Mouse (Mus musculus): ENCODE measurements at regions not wholly inside any gene's neighbourhood (a gene's known extent, or its start where the extent isn't known, plus 50 kb on each side); places are given as distances from the start of the nearest gene placed in this dataset.

- no peak overlapping the region for H3K27ac ChIP-seq
These were observed 55.7 kb upstream of the Tmpo start for GRCm38 (mm10) chr10:91236844-91237243.

GRCm38 (mm10) chr10:91234709-91235108 is 53.6 kb upstream of the Tmpo start:
- 54% methylated on average over 3 of the region's 3 CpGs for WGBS (ENCODE audit: insufficient replicate concordance)

More at GRCm38 (mm10) chr10:91236844-91237243, 55.7 kb upstream of the Tmpo start:
- no peaks in the 10 kb centered on the region for H3K27me3 ChIP-seq (replicated peaks)
- 42% methylated on average over 7 of the region's 7 CpGs for WGBS (ENCODE audit: insufficient replicate concordance)
- H3K4me2 ChIP-seq, result no peak overlapping the region
- no peak overlapping the region for H3K4me3 ChIP-seq
- H3K4me1 ChIP-seq, result no peaks in the 10 kb centered on the region
- H3K9ac ChIP-seq, result no peak overlapping the region
- no peak for ATAC-seq
- no peaks in the 10 kb centered on the region for H3K36me3 ChIP-seq
- H3K9me3 ChIP-seq (replicated peaks), result no peaks in the 10 kb centered on the region

More at GRCm38 (mm10) chr10:91234709-91235108, 53.6 kb upstream of the Tmpo start:
- no peaks in the 10 kb centered on the region for H3K27me3 ChIP-seq (replicated peaks)
- H3K4me2 ChIP-seq, result no peak overlapping the region
- no peak overlapping the region for H3K9ac ChIP-seq
- H3K4me1 ChIP-seq, result no peaks in the 10 kb centered on the region
- ATAC-seq, result no peak
- H3K9me3 ChIP-seq (replicated peaks), result no peaks in the 10 kb centered on the region
- H3K27ac ChIP-seq, result no peak overlapping the region
- H3K4me3 ChIP-seq, result no peak overlapping the region
- no peaks in the 10 kb centered on the region for H3K36me3 ChIP-seq

All from liver, embryonic 12.5 days (tissue).